Mouse (Mus musculus) induced T-regulatory cell, adult 2 months (primary cell): ENCODE data around the gene Taok3.
A peak's percentile ranks its signal among the peaks of the same experiment; 100 is the strongest.
"Not testable (repeated sequence)": the region's sequence is repeated elsewhere in the genome, so short reads cannot be mapped to it uniquely, and the experiment has no call there.

Source experiments
- DNase-seq: peaks from one replicate; pipeline ENCODE4 v3.0.0-alpha.2; 2012; ENCODE audit warnings: low read depth

The Taok3 gene

GRCm38 (mm10) chr5:117267913-117268312, 148.0 kb downstream of the Taok3 start:
- no peak for DNase-seq

GRCm38 (mm10) chr5:117268749-117269148, 148.8 kb downstream of the Taok3 start:
- DNase-seq: no peak

GRCm38 (mm10) chr5:117269395-117269794, 149.5 kb downstream of the Taok3 start:
- DNase-seq: no peak

DNA sequence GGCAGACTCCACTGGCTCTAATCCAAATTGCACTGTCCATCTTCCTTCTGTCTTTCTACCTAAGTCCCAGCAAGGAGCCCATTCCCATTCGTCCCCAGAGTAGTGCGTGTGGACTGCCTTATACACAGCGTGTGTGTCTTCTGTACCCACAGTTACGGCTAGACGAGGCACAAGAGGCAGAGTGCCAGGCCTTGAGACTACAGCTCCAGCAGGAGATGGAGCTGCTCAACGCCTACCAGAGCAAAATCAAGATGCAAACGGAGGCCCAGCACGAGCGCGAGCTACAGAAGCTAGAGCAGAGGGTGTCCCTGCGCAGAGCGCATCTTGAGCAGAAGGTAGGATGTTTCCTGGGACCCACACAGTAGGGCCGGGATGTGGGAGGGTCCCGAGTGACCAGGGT, 152.0 kb downstream of the Taok3 start:
- no peak for DNase-seq

DNA sequence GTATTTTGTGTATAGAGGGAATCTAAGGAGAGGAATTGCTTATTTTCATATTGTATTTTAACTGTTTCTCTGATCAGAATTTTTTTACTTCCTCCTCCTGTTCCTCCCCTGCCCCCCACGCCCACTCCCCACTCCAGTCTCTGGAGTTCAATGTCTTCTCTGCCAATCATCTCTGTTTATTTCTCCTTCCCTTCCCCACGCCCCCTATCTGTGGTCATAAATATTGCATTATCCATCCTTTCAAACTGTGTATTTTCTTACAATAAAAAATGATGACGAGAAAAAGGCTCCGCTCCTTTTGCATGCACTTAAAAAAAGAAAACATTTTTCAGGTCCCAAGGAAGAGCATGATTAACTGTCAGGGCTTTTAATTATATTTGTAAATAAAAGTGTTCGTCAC, 154.9 kb downstream of the Taok3 start:
- peak; percentile 50 for DNase-seq

- peak; percentile 28 for DNase-seq
Observed at GRCm38 (mm10) chr5:117277784-117278183, 157.9 kb downstream of the Taok3 start.

GRCm38 (mm10) chr5:117278809-117279668, 159.1 kb downstream of the Taok3 start:
- no peak for DNase-seq

- no peak for DNase-seq
Observed at GRCm38 (mm10) chr5:117279669-117280050, 159.7 kb downstream of the Taok3 start.

DNA sequence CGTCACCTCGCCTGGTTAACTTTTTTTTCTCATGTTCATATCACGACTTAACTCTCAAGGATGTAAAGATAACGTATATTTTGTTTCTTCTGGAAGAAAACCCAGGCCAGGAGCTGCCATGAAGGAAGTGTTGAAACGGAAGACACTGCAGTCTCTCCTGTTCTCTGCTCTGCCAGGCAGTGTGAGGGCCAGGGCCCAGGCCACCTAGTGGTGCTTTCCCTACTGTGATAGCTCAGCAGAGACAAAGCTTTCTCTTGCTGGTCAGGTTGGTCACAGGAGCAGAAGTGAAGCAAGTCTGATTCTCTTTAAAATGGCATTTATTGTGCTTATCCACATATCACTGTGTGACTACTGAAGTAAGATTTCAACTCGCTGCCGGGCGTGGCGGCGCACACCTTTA, 161.6 kb downstream of the Taok3 start:
- DNase-seq: no peak

DNA sequence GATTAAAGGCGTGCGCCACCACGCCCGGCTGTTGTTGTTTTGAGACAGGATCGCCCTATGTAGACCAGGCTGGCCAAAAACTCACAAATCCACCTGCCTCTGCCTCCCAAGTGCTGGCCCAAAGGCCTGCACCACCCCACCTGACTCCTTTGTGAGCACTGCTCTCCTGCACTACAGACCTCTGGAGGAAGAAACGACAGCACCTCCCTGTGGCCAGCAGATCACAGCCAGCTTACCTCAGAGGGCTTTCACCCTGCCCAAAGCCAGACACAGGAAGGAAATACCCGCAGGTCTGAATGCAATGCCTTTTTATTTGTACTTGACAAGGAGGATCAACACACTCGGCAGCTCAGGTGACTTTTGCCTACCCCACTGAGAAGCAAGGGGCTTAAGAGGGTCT, 162.4 kb downstream of the Taok3 start:
- DNase-seq: no peak

DNA sequence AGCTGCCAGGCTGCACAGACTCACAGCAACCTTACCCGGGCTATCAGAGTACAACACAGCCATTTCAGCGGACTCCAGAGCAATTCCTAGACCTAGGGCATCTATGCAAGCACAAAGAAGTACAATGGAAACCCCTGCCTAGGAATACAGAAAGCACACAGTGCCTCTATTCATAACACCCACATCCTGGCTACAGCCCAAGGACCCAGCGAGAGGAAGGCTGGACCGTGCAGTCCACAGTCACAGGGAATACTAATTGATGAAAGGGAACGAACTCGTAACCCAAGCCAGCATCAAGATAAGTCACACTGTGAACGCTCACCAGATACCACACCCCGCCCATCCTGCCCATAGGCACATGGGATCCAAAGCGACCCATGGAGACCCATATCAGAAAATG, 164.1 kb downstream of the Taok3 start:
- DNase-seq: no peak

GRCm38 (mm10) chr5:117284682-117285081, 164.8 kb downstream of the Taok3 start:
- no peak for DNase-seq

- DNase-seq: no peak
Observed at GRCm38 (mm10) chr5:117285266-117285665, 165.3 kb downstream of the Taok3 start.

GRCm38 (mm10) chr5:117286286-117286685, 166.4 kb downstream of the Taok3 start:
- DNase-seq: no peak

DNA sequence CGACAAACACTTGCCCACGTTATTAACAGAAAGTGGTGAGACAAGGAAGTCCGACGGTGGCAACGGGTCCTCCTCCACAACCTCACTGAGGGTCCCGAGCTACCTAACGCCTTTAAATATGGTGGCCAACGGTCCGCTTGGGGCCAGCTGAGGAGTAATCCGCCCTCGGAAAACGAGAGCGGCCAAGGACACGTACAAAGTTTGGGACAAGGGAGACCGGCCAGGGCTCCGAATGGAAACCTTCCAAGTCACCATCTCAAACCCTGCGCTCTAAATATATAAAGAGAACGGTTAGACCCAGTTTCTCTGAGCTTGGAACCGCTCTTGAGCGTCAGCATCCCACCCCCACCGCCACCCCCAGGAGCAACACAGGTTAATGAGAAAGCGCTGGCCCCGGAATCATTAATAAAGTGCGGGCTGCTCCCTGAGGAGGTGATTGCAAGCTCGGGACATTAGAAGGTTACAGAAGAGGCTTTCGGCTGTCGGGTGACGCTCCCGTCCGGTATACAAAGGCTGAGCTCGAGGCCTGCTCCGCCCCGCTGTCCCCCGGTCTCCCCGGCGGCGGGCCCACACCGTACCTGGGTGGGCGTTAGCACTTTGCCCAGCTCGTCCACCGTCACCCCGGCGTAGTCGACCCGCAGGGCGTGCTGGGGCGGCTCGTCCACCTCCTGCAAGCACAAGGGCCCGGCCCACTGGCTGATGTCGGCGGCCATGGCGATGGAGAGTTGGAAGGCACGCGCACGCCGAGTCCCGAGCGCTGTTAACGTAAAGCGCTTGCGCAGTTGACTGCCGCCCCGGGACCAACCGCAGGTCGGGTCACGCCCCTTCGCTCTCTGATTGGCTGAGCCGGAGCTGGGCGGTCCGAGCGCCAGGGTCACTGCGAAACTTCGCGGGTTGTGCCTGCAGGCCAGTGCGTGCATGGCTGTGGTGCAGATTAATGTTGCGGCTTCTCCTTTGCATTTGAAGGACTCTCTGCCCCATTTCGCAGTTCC, 167.2 kb downstream of the Taok3 start, which contains the start of gene Pebp1:
Gene Pebp1 (minus strand): TSS at position 795 of the 992 bp plus-strand sequence.
- DNase-seq: peak; percentile 96

GRCm38 (mm10) chr5:117289646-117290045, 169.7 kb downstream of the Taok3 start:
- DNase-seq: no peak

DNA sequence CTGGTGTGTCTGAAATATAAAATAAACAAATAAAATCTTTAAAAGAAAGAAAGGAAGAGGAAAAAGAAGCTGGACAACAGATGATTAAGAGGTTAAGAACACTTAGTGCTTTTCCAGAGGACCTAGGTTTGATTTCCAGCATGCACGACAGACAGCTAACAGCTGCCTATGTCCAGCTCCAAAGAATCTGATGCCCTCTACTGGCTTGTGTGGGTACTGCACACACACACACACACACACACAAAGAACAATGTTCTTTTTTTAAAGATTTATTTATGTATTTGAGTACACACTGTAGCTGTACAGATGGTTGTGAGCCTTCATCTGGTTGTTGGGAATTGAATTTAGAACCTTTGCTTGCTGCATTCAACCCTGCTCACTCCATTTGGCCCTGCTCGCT, 170.2 kb downstream of the Taok3 start:
- peak; percentile 32 for DNase-seq

GRCm38 (mm10) chr5:117291312-117291711, 171.4 kb downstream of the Taok3 start:
- DNase-seq: no peak

GRCm38 (mm10) chr5:117292547-117292946, 172.6 kb downstream of the Taok3 start:
- no peak for DNase-seq

- not testable (repeated sequence) for DNase-seq
Observed at GRCm38 (mm10) chr5:117293776-117294175, 173.8 kb downstream of the Taok3 start.

DNA sequence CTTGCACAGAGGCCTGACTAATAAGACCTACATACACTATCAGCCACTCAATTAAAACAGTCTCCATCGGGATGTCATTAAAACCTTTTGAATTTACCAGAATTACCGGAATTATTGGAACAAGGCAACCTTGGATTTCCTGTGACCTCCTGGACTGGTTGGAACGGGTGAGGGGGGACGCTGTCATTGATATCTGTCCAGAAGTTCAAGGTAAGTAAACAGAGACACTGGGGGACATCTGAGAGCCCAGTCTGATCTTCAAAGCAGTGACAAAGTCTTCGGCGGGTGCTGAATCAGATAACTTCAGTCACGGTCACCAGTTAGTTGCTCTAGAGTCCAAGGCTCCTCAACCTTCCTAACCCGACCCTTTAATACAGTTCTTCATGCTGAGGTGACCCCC, 175.1 kb downstream of the Taok3 start:
- DNase-seq: no peak

GRCm38 (mm10) chr5:117302899-117303298, 183.0 kb downstream of the Taok3 start:
- DNase-seq: no peak
